In genomic region chr7:26311786-26312185, GRCm38 (mm10) we compare ENCODE assay signal across 20 mouse cellular contexts. TPM values are rescaled to one million over a fixed set of nuclear protein-coding genes. Genes with fewer than 3 reads are reported as not detected.
DNase-seq lines count a peak whose midpoint lies in the region; TF ChIP-seq lines count a peak whose summit lies in the region.
"Not testable (repeated sequence)": the region's sequence is repeated elsewhere in the genome, so short reads cannot be mapped to it uniquely, and the experiment has no call there.
"Had no signal": no experiment of that assay in that cellular context is flagged by ENCODE, and none has a peak within 500 bp of the region (broad histone marks: within the 10 kb centered on the region; RNA-seq: fewer than 3 reads in every experiment).

No protein-coding gene starts in this region.

- H3K9ac ChIP-seq in liver, adult 2 months (ENCODE audit: low read depth, low read length): not testable (repeated sequence)

- H3K27ac ChIP-seq in kidney, adult 2 months (ENCODE audit: insufficient read depth, low read depth, low read length): peak overlapping the region; percentile 64; the same call in 1 of the 2 replicates
- not testable (repeated sequence) for H3K27ac ChIP-seq in liver, adult 2 months (replicated peaks; ENCODE audit: insufficient read depth, low read depth, low read length)

- H3K79me2 ChIP-seq in liver, adult 2 months (ENCODE audit: control insufficient read depth, insufficient read depth, low read length): not testable (repeated sequence)

- not testable (repeated sequence) for H3K4me3 ChIP-seq in kidney, adult 2 months (ENCODE audit: insufficient read depth, low read depth, low read length); liver, adult 2 months (ENCODE audit: insufficient read depth, low read depth, low read length)

- TF ChIP-seq CTCF in kidney, adult 2 months (conservative IDR thresholded peaks at IDR 0.05; ENCODE audit: insufficient read depth, insufficient read length, low read depth, low read length); liver, adult 2 months (IDR thresholded peaks at IDR 0.05; ENCODE audit: low read depth, low read length): not testable (repeated sequence)

- peak; percentile 56 for DNase-seq in kidney, adult 2 months
- peak; percentile 60 for DNase-seq in kidney, adult 9 months
- peak; percentile 54 for DNase-seq in liver, adult 2 months (ENCODE audit: extremely low read depth, low read depth, low spot score)

- not testable (repeated sequence) for H3K27me3 ChIP-seq in kidney, adult 2 months (replicated peaks; ENCODE audit: control insufficient read depth, insufficient read depth, low read length); liver, adult 2 months (ENCODE audit: control insufficient read depth, insufficient read depth, low read length)

- WGBS in kidney, adult 2 months: 59% methylated on average over 4 of the region's 4 CpGs
- 29% methylated on average over 4 of the region's 4 CpGs for WGBS in liver, adult 2 months

- not testable (repeated sequence) for H3K36me3 ChIP-seq in kidney, adult 2 months (ENCODE audit: control insufficient read depth, insufficient read depth, low read length); liver, adult 2 months (ENCODE audit: control insufficient read depth, insufficient read depth, low read length)

- not testable (repeated sequence) for H3K4me1 ChIP-seq in kidney, adult 2 months (ENCODE audit: control insufficient read depth, insufficient read depth, low read length); liver, adult 2 months (ENCODE audit: control insufficient read depth, insufficient read depth, low read length)

- not testable (repeated sequence) for TF ChIP-seq POLR2A in kidney, adult 2 months (IDR thresholded peaks at IDR 0.05; ENCODE audit: low read depth, low read length); liver, adult 2 months (IDR thresholded peaks at IDR 0.05; ENCODE audit: extremely low read depth, insufficient read depth, low read length)

RNA-seq across cellular contexts. Expression of gene Cyp2a4, which starts 4.8 kb away (rescaled TPM):
- 124 and 185 TPM in 2 replicates for polyA plus RNA-seq in kidney, adult 2 months (2012; rRNA removed)
- total RNA-seq in liver, adult 2 months (2014; rRNA removed): 856 and 925 TPM in 2 replicates
- 409 and 441 TPM in 2 replicates for polyA plus RNA-seq in liver, adult 2 months (2012; rRNA removed)
- total RNA-seq: adrenal gland, postnatal 25 days; adrenal gland, postnatal 36 days; CH12.LX; MEL had no signal
- polyA plus RNA-seq: activated CD4-positive, CD25-positive, alpha-beta regulatory T cell, adult 4 months; brain, embryonic 14.5 days; C2C12; CD4-positive, CD25-positive, alpha-beta regulatory T cell, adult 4 months; G1E; Patski had no signal

RNA-seq across cellular contexts. Expression of gene Vmn1r184, which starts 51.7 kb away (rescaled TPM):
- polyA plus RNA-seq in kidney, adult 2 months (2012; rRNA removed): not detected in 2 replicates
- 0.28 and 0.54 TPM in 2 replicates for total RNA-seq in liver, adult 2 months (2014; rRNA removed)
- 0.01 and 0.02 TPM in 2 replicates for polyA plus RNA-seq in liver, adult 2 months (2012; rRNA removed)
- total RNA-seq: adrenal gland, adult 18-20 months; adrenal gland, adult 2 months; adrenal gland, adult 8-10 months; adrenal gland, postnatal 10 days; adrenal gland, postnatal 14 days; adrenal gland, postnatal 25 days; adrenal gland, postnatal 36 days; adrenal gland, postnatal 4 days; CH12.LX; ES-E14; MEL had no signal
- polyA plus RNA-seq: adrenal gland, adult 2 months; brain, embryonic 14.5 days; C2C12; CD4-positive, CD25-positive, alpha-beta regulatory T cell, adult 4 months; G1E; Patski had no signal
